Mouse (Mus musculus) heart, adult 2 months (tissue): ENCODE measurements around the gene Msx3. TPM values are rescaled to one million over a fixed set of nuclear protein-coding genes. Genes with fewer than 3 reads are reported as not detected.

Experiments
- DNase-seq, 2 experiments: peaks; one replicate each; pipeline ENCODE4 v3.0.0; 2021
- H3K27ac ChIP-seq: fragments of 200-600 bp; 2 replicates; pipeline ENCODE4 v1.8.1; 2022
- H3K27me3 ChIP-seq: fragments of 200-500 bp; 2 replicates; pipeline ENCODE4 v1.6.1; 2012; ENCODE audit warnings: mild to moderate bottlenecking, low read length, inconsistent platforms, mixed read lengths; ENCODE audit not compliant: control insufficient read depth, insufficient read depth
- H3K36me3 ChIP-seq: fragments of 200-500 bp; 2 replicates; pipeline ENCODE4 v1.6.1; 2012; ENCODE audit warnings: low read length, inconsistent platforms; ENCODE audit not compliant: control insufficient read depth, insufficient read depth
- H3K4me1 ChIP-seq: fragments of 200-500 bp; 2 replicates; pipeline ENCODE4 v1.6.1; 2011; ENCODE audit warnings: low read length; ENCODE audit not compliant: control insufficient read depth, insufficient read depth
- H3K4me3 ChIP-seq: fragments of 200-600 bp; 2 replicates; pipeline ENCODE4 v1.8.1; 2022
- H3K79me2 ChIP-seq: fragments of 200-500 bp; replicated peaks from 2 replicates; pipeline ENCODE4 v1.6.1; 2012; ENCODE audit warnings: mild to moderate bottlenecking, inconsistent platforms, low read length, moderate library complexity, mixed read lengths; ENCODE audit not compliant: control insufficient read depth, insufficient read depth
- H3K9ac ChIP-seq: fragments of 200-500 bp; 2 replicates; pipeline ENCODE4 v1.6.1; 2012; ENCODE audit warnings: low read depth, mild to moderate bottlenecking, control low read depth, inconsistent platforms, low read length, mixed read lengths
- CTCF ChIP-seq: fragments of 200-600 bp; IDR thresholded peaks from 2 replicates; pipeline ENCODE4 v1.8.1; 2022; ENCODE audit warnings: antibody characterized with exemption, mild to moderate bottlenecking, moderate library complexity
- EP300 ChIP-seq: fragments of 200-500 bp; IDR thresholded peaks from 2 replicates; pipeline ENCODE4 v1.6.1; 2011; ENCODE audit warnings: low read depth, low read length, control low read depth; ENCODE audit not compliant: insufficient read depth
- POLR2A ChIP-seq: fragments of 200-500 bp; IDR thresholded peaks from 2 replicates; pipeline ENCODE4 v1.6.1; 2011; ENCODE audit warnings: mild to moderate bottlenecking, low read depth, low read length, control low read depth; ENCODE audit not compliant: insufficient read depth
- WGBS: fragments of 180-500 bp; shearing (Covaris S2); methylation state at CpG from one replicate; pipeline ENCODE4 v1.1.7; 2018; 5-methylcytosine and 5-hydroxymethylcytosine counted together
- intact Hi-C: fragments of 180-260 bp; cut with DNase I; formaldehyde crosslinking; loops from one replicate; pipeline ENCODE4 v1.15.1; 2025
- polyA plus RNA-seq: library from polyadenylated mRNA; depleted of rRNA; stranded (reverse); fragments of >200 nt; gene quantifications from 2 replicates; pipeline ENCODE4 v1.2.3, GENCODE M21; 2012
- total RNA-seq, 2 experiments: library from RNA; stranded (reverse); gene quantifications; 2 replicates each; pipeline ENCODE4 v1.2.3; 2021

The Msx3 gene
- total and polyA plus RNA-seq, 3 experiments: not detected

DNA sequence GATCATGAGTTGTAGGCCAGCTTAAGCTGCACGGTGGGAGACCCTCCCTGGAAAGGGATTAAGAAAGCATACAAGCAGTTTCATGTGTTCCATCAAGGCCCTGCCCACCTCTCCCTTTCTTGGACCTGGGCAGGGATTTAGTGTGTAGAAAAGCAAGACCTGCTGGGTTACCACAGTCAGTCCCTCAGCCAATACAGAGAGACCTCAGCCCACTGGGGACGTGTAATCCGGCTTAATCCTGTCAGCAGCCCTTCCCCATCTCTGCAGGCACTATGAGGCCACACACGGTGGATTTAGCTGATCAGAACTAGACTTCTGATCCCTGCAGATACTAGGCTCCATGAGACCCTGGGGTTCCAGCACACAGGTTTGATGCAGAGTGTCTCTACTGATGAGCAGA is 10.7 kb upstream of the Msx3 start:
- intact Hi-C loops: no loop called here
- Histone ChIP-seq H3K4me3 (no peak overlapping the region), H3K4me1 (no peaks in the 10 kb centered on the region), H3K9ac (no peak overlapping the region), H3K27ac (no peak overlapping the region), H3K79me2 (no peaks in the 10 kb centered on the region), H3K27me3 (peaks cover 24% of the 10 kb centered on the region), H3K36me3 (no peaks in the 10 kb centered on the region)
- TF ChIP-seq EP300 (no peak), CTCF (no peak), POLR2A (no peak)
- WGBS: 57% methylated on average over 4 of the region's 4 CpGs
- no peak for DNase-seq

- Histone ChIP-seq H3K27ac (no peak overlapping the region), H3K79me2 (no peaks in the 10 kb centered on the region), H3K9ac (no peak overlapping the region), H3K36me3 (no peaks in the 10 kb centered on the region), H3K4me1 (no peaks in the 10 kb centered on the region), H3K4me3 (peak overlapping the region; percentile 34; the same call in 1 of the 2 replicates), H3K27me3 (peaks cover 24% of the 10 kb centered on the region)
- no peak for DNase-seq
- intact Hi-C loops: no loop called here
- TF ChIP-seq CTCF: no peak
- 39% methylated on average over 7 of the region's 7 CpGs for WGBS
These were observed 9.6 kb upstream of the Msx3 start for GRCm38 (mm10) chr7:140058528-140058927.

GRCm38 (mm10) chr7:140057413-140058407 is 8.8 kb upstream of the Msx3 start:
- 4% methylated on average over 53 of the region's 53 CpGs for WGBS
- peaks cover 24% of the 10 kb centered on the region for H3K27me3 ChIP-seq
- TF ChIP-seq POLR2A (no peak), CTCF (peak; percentile 28), EP300 (no peak)
- DNase-seq: no peak
- intact Hi-C loops: no loop called here
- H3K4me3 ChIP-seq: peak overlapping the region; percentile 34
- H3K79me2 ChIP-seq: no peaks in the 10 kb centered on the region
- no peak overlapping the region for H3K27ac ChIP-seq
- H3K36me3 ChIP-seq: no peaks in the 10 kb centered on the region
- 0 out of 2 replicates have a peak overlapping the region, but pooled peaks have one; percentile 40 for H3K9ac ChIP-seq
- no peaks in the 10 kb centered on the region for H3K4me1 ChIP-seq

DNA sequence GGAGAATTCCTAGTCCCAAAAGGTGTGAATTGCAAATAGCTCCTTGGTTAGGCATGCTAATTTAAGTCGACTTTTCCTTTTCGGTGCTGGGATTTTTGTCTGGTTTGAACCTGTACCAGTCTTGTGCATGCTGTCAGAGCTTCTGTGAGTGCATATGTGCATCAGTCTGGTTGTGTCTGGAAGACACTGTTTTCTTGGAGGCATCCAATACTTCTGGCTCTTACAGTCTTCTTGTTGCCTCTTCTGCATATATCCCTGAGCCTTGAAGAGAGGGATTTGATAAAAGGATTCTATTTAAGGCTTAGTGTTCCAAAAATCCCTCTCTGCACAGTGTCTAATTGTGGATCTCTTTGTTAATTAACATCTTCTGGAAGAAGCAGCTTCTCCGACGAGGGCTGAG is 5.2 kb upstream of the Msx3 start:
- H3K9ac ChIP-seq: no peak overlapping the region
- H3K36me3 ChIP-seq: no peaks in the 10 kb centered on the region
- peaks cover 11% of the 10 kb centered on the region for H3K27me3 ChIP-seq
- intact Hi-C loops: no loop called here
- no peaks in the 10 kb centered on the region for H3K79me2 ChIP-seq
- WGBS: 67% methylated on average over 4 of the region's 4 CpGs
- peaks cover 1% of the 10 kb centered on the region; the same call in 1 of the 2 replicates for H3K4me1 ChIP-seq
- no peak for DNase-seq
- TF ChIP-seq EP300: no peak
- H3K4me3 ChIP-seq: no peak overlapping the region
- H3K27ac ChIP-seq: no peak overlapping the region

DNA sequence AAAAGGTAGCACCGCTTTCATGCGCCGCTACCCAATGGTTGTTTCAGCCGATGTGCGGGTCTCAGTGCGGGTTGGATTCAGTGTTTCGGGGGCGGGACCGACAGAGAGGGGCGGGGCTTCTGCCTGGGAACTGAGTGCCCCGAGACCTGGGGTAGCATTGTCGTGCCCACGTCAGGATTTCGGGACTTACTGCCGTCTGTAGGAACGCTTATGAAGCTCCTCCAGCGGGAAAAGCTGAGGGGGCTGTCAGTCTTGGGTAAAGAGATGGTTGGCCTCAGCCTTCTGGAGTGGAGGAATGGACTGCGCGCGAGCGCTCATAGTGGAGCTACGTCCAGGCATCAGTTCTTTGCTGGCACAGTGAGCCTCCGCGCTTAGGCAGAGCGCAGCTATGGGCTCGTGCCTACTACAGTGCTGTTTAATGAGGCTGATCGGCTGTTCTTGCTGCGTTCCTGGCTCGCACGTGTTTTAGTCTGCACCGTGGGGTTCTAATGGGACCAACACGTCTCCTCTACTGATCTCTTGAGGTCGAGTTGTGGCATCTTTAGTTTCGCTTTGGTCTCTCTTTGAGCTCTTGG is 313 bp upstream of the Msx3 start:
- H3K9ac ChIP-seq: no peak overlapping the region
- peak; percentile 28 to 39 for DNase-seq
- 1% methylated on average over 34 of the region's 34 CpGs for WGBS
- intact Hi-C loops: no loop called here
- peak overlapping the region; percentile 40 for H3K4me3 ChIP-seq
- H3K36me3 ChIP-seq: no peaks in the 10 kb centered on the region
- no peak overlapping the region for H3K27ac ChIP-seq
- no peaks in the 10 kb centered on the region for H3K79me2 ChIP-seq
- peaks cover 9% of the 10 kb centered on the region; the same call in 1 of the 2 replicates for H3K27me3 ChIP-seq
- no peak for TF ChIP-seq EP300
- TF ChIP-seq CTCF: no peak
- no peak for TF ChIP-seq POLR2A
- peaks cover 1% of the 10 kb centered on the region; the same call in 1 of the 2 replicates for H3K4me1 ChIP-seq

GRCm38 (mm10) chr7:140047811-140048311 is 1.0 kb downstream of the Msx3 start:
- Histone ChIP-seq H3K27me3 (peaks cover 9% of the 10 kb centered on the region; the same call in 1 of the 2 replicates), H3K27ac (no peak overlapping the region), H3K36me3 (no peaks in the 10 kb centered on the region), H3K79me2 (no peaks in the 10 kb centered on the region), H3K9ac (no peak overlapping the region), H3K4me1 (peaks cover 1% of the 10 kb centered on the region; the same call in 1 of the 2 replicates), H3K4me3 (peak overlapping the region; percentile 27)
- intact Hi-C loops: no loop called here
- under 1% methylated on average over 33 of the region's 33 CpGs for WGBS
- TF ChIP-seq CTCF (no peak), EP300 (no peak), POLR2A (no peak)
- DNase-seq: peak in 1 of 2 experiments; percentile 29
